Mouse (Mus musculus) layer of hippocampus, adult 18-20 months (tissue): ENCODE results near the gene Osbpl6. TPM values are rescaled to one million over a fixed set of nuclear protein-coding genes. Genes with fewer than 3 reads are reported as not detected.
A peak's percentile ranks its signal among the peaks of the same experiment; 100 is the strongest.

ENCODE experiments used
- DNase-seq, 2 experiments: peaks; one replicate each; pipeline ENCODE4 v3.0.0; 2022; ENCODE audit warnings: low spot score in 2 of 2
- total RNA-seq, 2 experiments: library from RNA; stranded (reverse); gene quantifications; 2 replicates each; pipeline ENCODE4 v1.2.3; 2021

Osbpl6 gene
- total RNA-seq, 2 experiments from 2014 or later: 62.4 to 67.2 TPM

DNA sequence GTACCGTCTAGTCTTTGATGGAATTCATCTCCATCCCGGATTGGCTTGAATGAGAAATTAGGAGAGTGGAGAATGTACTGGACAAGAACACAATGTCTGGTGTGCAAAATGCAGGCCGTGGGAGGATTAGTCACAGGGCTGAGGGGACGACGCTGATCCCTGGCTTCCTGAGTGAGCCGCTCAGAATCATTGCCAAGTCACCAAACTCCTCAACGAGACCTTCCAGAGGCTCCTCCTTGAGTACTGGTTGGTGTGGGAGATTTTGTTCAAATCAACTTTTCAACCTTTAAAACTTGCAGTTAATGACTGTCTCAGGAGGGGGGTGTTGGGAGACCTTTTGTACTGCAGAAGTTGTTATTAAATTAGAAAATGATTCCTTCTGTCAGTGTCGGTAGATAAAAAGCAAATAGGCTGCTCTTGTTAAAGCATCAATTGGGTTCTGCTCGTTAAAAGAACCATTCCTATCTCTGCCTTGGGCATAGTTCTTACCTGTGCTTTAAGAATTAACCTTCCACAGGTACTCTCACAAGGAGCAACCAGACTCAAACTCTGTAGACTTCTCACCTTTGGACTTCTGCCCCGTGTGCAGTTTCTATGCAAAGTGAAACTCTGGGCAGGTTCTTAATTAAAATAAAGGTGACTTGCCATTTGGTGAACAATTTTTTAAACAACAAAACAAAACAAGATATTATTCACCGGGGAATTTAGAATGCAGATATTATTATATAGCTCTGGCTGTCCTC is 89.9 kb downstream of the Osbpl6 start:
- peak in 1 of 2 experiments; percentile 35 for DNase-seq

GRCm38 (mm10) chr2:76496749-76497140 is 90.4 kb downstream of the Osbpl6 start:
- no peak for DNase-seq

- DNase-seq: no peak
These were observed 92.6 kb downstream of the Osbpl6 start for GRCm38 (mm10) chr2:76498891-76499290.

- DNase-seq: peak in 1 of 2 experiments; percentile 68
These were observed 98.0 kb downstream of the Osbpl6 start for GRCm38 (mm10) chr2:76504122-76504839.

DNA sequence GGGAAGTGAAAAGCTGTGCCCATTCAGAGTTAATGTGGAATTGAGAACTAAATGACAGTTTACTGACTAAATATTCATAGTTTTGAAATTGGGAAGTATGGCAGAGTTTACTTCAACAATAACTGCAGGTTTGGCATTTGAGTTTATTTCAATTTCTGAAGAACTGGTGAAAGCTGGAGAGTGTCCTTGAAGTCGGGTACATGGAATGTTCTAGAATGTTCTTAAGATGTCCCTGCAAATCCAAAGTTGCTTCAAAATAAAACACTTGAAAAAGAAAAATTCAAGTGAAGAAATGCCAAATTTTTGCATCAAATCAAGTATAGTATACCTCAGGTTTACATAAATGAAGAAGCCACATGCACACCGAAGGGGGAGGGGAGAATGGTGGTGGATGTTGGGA is 98.7 kb downstream of the Osbpl6 start:
- no peak for DNase-seq

- DNase-seq: peak; percentile 58 to 82
These were observed 105.0 kb downstream of the Osbpl6 start for GRCm38 (mm10) chr2:76511281-76511721.

DNA sequence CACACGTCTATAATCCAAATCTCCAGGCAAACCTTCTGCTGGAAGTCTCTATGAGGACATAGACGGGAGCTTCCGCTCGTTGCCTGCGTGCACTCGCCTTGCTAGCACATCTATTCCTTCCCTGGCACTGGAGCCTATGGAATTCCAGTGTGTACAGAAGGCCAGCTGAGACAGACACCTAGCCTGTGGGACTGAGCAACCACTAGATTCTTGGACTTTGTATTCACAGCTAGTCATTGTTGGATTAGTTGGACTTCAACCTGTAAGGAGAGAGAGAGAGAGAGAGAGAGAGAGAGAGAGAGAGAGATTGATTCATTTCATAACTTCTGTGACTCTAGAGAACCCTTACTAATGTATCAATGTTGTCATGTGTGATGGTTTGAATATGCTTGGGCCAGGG is 105.8 kb downstream of the Osbpl6 start:
- DNase-seq: no peak

DNA sequence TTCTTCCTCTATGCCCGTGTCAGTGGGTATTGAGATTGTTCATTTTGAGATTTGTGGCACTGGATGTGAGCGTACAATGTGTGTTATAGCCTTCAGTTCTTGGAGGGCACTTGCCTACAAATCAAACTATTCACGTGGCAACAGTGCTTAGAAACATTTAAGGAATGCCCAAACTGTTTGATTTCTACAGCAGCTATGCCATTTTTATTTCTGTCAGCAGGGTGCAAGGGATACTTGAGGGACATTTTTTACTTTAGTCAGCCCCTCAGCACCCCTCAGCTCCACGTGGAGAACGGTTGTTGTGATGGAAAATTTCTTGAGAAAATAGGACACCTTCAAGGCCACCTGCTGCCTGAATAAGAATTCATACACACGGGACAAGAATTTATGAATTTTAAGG is 106.6 kb downstream of the Osbpl6 start:
- no peak for DNase-seq

DNA sequence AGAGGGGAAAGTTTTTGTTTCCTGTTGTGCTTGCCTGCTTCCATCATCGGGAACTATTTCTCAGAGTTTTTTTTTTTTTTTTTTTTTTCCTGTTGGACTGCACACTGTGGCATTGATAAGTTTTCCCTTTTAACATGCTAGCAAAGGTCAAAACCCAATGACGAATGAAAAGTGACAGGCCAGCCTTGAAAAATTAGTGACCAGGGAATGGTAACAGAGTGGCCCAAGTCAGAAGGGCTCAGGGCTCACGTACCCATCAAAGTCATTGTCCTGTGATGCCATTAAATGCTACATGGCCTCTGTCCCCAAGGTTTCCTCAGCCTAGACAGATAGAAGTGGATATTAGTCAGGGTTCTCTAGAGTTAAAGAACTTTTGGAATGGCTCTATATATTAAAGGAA is 107.0 kb downstream of the Osbpl6 start:
- no peak for DNase-seq

GRCm38 (mm10) chr2:76517471-76517870 is 111.2 kb downstream of the Osbpl6 start:
- no peak for DNase-seq

- no peak for DNase-seq
These were observed 112.2 kb downstream of the Osbpl6 start for GRCm38 (mm10) chr2:76518407-76519063.

DNA sequence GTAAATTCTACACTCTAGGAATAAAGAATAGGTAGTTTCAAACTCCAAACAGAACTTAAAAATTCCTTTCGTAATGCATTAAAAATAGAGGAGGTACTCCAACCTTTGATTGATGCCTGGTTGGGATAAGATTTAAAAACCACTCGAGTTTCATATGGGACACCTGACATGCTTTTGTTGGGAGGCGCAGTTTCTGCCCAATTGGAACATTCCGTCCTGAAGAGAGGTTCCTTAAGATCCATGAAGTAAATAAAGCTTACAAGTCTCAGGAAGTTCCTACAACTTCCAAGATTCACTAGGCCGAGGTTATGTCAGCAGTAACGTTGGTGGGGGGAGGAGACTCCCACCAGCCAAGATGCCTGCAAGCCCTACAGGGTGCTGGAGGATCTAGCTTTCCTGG is 115.3 kb downstream of the Osbpl6 start:
- no peak for DNase-seq

DNA sequence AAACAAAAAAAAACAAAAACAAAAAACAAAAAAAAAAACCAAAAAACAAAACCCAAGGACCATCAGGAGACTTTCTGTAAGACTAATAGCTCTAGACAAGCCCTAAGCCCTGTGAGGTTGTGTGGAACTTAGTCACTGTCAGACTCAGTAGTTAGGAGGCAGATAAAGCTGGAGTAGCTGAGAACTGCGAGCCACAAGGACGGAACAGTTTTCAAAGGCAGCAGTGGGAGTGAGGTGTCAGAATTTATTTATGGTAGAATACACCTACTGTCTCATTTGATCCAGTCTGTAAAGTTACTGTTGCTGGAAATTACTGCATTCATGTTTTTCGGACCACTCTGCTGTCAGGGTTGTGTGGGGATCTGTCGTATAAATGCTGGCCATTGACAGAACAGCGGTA is 118.1 kb downstream of the Osbpl6 start:
- DNase-seq: no peak

DNA sequence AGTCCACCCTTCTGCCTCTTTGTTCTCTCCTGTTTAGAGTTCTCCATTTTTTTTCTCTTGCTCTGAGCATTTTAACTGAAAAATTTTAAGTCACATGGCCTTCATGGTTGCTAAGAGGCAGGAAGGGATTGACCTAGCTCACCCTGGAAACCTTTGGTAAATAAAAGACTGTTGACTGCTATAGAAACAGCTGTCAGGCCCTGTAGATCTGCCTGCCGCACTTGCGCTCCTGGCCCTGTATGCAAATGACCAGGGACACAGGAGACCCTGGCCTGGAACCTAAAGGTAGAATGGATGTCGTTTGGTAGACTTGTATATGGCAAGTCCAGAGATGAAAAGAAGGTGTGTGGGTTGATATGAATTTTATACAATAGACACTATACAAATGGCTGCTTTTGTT is 119.3 kb downstream of the Osbpl6 start:
- no peak for DNase-seq

GRCm38 (mm10) chr2:76532490-76533126 is 126.3 kb downstream of the Osbpl6 start:
- peak in 1 of 2 experiments; percentile 33 for DNase-seq

DNA sequence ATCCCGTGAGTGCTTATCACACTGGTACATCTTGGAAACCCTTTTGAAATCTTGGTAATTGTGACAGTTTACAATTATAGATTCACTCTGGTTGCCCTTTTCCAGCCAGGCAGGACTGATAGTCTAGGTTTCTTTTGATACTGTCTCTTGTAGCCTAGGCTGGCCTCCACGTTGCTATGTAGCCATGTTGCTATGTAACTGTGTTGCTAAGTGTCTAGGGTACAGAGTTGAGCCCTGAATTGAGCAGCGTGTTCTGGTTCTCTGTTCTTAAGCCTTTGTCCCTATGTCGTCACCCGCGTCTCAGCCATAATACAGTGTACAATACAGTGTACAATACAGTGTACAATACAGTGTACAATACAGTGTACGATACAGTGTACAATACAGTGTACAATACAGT is 128.6 kb downstream of the Osbpl6 start:
- DNase-seq: peak in 1 of 2 experiments; percentile 35

- no peak for DNase-seq
These were observed 135.6 kb downstream of the Osbpl6 start for GRCm38 (mm10) chr2:76541900-76542299.

- DNase-seq: no peak
These were observed 136.6 kb downstream of the Osbpl6 start for GRCm38 (mm10) chr2:76542921-76543320.

DNA sequence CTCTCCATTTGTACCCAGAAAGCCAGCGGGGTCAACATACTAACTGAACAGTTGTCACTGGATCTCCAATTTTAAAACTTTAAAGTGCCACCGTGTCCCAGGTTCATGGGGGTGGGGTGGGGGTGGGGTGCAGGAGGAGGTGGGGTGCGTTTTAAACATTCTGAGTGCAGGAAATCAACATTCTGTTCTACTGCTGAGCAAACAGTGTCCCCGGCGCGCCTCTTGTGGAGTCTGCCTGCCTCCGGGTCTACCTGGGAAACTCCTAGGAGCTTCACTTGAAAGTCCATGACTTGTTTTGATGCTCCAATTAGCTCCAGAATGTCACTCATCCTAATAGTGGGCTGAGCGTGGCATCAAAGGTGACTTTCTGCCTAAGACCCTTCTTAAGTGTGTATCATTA is 139.2 kb downstream of the Osbpl6 start:
- no peak for DNase-seq

DNA sequence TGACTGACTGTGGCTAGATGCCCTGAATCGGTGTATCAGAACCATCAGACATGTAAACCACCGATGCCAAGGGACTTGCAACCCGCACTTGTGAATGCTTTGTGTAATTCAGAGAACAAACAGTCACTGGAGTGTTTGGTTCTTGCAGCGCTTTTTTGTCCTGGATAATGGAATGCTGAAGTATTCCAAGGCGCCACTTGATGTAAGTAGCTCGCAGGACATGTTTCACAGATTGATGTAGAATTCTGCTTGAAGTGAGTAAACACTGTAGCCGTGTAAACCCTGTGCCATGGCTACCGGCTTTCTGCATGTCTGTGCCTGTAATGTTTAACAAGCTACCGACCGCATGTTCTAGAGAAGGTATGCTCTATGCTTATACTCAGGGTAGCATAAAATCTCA is 141.9 kb downstream of the Osbpl6 start:
- no peak for DNase-seq

DNA sequence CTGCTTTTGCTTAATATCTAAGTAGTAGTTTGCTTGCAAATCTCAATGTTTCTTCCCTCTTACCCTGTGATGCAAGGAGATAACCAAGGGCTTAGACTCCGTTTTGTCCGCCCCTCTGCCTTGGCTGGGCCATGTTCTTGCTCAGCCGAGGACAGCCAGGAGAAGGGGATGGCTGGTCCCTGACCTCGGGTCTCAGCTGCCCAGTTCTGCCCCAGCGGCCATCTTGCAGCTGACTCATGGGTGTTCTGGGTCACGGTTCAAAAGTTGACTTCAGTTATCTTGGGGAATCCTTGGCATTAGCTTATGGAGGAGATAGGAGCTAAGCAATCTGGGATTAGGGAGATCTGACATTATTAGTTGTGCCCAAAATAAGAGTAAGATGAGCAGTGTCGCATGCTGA is 142.5 kb downstream of the Osbpl6 start:
- DNase-seq: no peak

DNA sequence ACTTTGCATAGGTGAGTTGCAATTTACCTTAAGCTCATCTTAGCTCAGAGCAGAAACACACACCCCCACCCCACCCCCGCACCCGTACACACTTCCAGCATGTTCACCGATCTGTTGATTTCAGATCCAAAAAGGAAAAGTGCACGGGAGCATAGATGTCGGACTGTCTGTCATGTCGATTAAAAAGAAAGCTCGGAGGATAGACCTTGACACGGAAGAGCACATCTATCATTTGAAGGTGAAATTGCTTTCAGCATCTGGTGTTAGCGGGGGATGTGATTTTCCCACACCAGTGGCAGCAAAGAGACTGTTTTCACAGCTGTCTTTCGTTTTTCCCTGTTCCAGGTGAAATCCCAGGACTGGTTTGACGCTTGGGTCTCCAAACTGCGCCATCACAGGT is 143.0 kb downstream of the Osbpl6 start:
- DNase-seq: no peak
